Mouse (Mus musculus): ENCODE data around the gene Flot1.

The Flot1 gene

GRCm38 (mm10) chr17:35869346-35870067, 46.5 kb downstream of the Flot1 start:
- H3K9me3 ChIP-seq (ENCODE audit: low read length): no peaks in the 10 kb centered on the region
- H3K27me3 ChIP-seq (ENCODE audit: insufficient read depth, low read length): peaks cover 11% of the 10 kb centered on the region
- peaks cover 47% of the 10 kb centered on the region for H3K36me3 ChIP-seq (ENCODE audit: insufficient read depth, low read length)
- peak overlapping the region; percentile 88 for H3K4me3 ChIP-seq (replicated peaks; ENCODE audit: low read length)
- peaks cover 82% of the 10 kb centered on the region for H3K4me1 ChIP-seq (replicated peaks; ENCODE audit: low read depth, low read length)
- TF ChIP-seq CTCF (conservative IDR thresholded peaks at IDR 0.05; ENCODE audit: low read length): no peak
- TF ChIP-seq NANOG (IDR thresholded peaks at IDR 0.05; ENCODE audit: borderline replicate concordance, low read length): no peak
- no peak for TF ChIP-seq POU5F1 (IDR thresholded peaks at IDR 0.05; ENCODE audit: borderline replicate concordance, low read length)

DNA sequence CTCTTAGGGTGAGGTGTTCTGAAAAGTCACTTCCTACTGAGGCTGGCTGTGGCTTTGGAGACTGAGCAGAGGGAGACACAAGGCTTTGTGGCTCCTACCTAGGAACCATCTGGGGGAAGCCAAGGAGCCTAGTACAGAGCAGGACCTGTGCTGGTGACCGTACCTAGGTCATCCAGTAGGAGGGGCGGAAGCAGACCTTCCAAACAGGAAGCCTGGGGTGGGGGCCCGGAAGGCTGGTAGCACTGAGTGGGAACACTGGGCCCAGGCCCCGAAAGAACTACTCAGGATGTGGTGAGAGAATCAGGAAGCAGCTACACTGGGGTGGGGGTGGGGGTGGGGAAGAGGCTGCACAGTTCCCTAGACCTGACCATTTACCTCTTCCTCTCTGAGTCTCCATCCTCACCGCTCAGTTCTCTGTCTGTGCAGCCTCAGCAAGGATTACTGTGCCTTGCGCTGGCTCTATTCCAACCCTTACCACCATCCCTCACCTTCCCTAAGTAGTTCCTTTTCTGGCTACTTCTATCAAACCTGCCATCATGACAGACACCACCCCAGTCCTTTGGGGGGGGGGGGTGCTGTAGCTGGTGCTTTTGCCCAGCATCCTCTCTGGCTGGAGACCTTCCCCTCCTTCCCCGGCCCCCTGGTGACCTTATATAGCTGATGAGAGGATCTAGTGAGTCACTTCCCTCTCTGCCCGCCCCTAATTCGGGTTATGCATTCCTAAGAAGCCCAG, 47.3 kb downstream of the Flot1 start:
- Histone ChIP-seq H3K36me3 (ENCODE audit: insufficient read depth, low read length) (peaks cover 55% of the 10 kb centered on the region), H3K4me1 (replicated peaks; ENCODE audit: low read depth, low read length) (peaks cover 81% of the 10 kb centered on the region), H3K27me3 (ENCODE audit: insufficient read depth, low read length) (peaks cover 11% of the 10 kb centered on the region), H3K4me3 (replicated peaks; ENCODE audit: low read length) (peak overlapping the region; percentile 88), H3K9me3 (ENCODE audit: low read length) (no peaks in the 10 kb centered on the region)
- TF ChIP-seq CTCF (conservative IDR thresholded peaks at IDR 0.05; ENCODE audit: low read length) (no peak), POU5F1 (IDR thresholded peaks at IDR 0.05; ENCODE audit: borderline replicate concordance, low read length) (no peak)

GRCm38 (mm10) chr17:35870884-35871696, 48.1 kb downstream of the Flot1 start:
- peak; percentile 85 for TF ChIP-seq CTCF (conservative IDR thresholded peaks at IDR 0.05; ENCODE audit: low read length)
- no peak for TF ChIP-seq POU5F1 (IDR thresholded peaks at IDR 0.05; ENCODE audit: borderline replicate concordance, low read length)
- Histone ChIP-seq H3K36me3 (ENCODE audit: insufficient read depth, low read length) (peaks cover 59% of the 10 kb centered on the region), H3K4me1 (replicated peaks; ENCODE audit: low read depth, low read length) (peaks cover 81% of the 10 kb centered on the region), H3K27me3 (ENCODE audit: insufficient read depth, low read length) (peaks cover 11% of the 10 kb centered on the region), H3K4me3 (replicated peaks; ENCODE audit: low read length) (peak overlapping the region; percentile 88), H3K9me3 (ENCODE audit: low read length) (no peaks in the 10 kb centered on the region)

GRCm38 (mm10) chr17:35873774-35874519, 50.9 kb downstream of the Flot1 start:
- peak; percentile 64 for TF ChIP-seq CTCF (conservative IDR thresholded peaks at IDR 0.05; ENCODE audit: low read length)
- TF ChIP-seq POU5F1 (IDR thresholded peaks at IDR 0.05; ENCODE audit: borderline replicate concordance, low read length): no peak
- Histone ChIP-seq H3K9me3 (ENCODE audit: low read length) (no peaks in the 10 kb centered on the region), H3K4me3 (replicated peaks; ENCODE audit: low read length) (no peak overlapping the region)

DNA sequence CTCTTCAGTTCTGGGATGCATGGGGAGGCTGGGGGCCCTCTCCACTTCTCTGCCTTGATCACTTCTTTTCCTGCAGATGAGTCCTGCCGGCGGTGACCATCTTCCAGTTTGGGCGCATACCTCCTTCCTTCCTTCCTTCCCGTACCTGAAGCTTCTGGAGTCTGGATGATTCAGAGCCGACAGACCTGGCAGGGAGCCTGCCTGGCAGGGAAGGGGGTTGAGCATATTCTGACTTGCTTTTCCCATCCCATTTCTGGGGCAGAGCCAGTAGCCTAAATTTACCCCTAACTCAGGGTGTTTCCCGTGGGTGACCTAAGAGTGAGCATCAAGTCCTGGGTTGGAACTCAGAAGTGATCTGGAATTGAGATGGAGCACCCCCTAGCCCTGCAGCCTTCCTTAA, 51.7 kb downstream of the Flot1 start:
- H3K27me3 ChIP-seq (ENCODE audit: insufficient read depth, low read length): no peaks in the 10 kb centered on the region
- H3K36me3 ChIP-seq (ENCODE audit: insufficient read depth, low read length): peaks cover 47% of the 10 kb centered on the region
- H3K4me1 ChIP-seq (replicated peaks; ENCODE audit: low read depth, low read length): peaks cover 51% of the 10 kb centered on the region
- TF ChIP-seq CTCF (conservative IDR thresholded peaks at IDR 0.05; ENCODE audit: low read length) (no peak), POU5F1 (IDR thresholded peaks at IDR 0.05; ENCODE audit: borderline replicate concordance, low read length) (no peak), NANOG (IDR thresholded peaks at IDR 0.05; ENCODE audit: borderline replicate concordance, low read length) (no peak)
- no peak overlapping the region for H3K4me3 ChIP-seq (replicated peaks; ENCODE audit: low read length)
- H3K9me3 ChIP-seq (ENCODE audit: low read length): no peaks in the 10 kb centered on the region

More at GRCm38 (mm10) chr17:35873774-35874519, 50.9 kb downstream of the Flot1 start:
- Histone ChIP-seq H3K4me1 (replicated peaks; ENCODE audit: low read depth, low read length) (peaks cover 58% of the 10 kb centered on the region), H3K36me3 (ENCODE audit: insufficient read depth, low read length) (peaks cover 47% of the 10 kb centered on the region), H3K27me3 (ENCODE audit: insufficient read depth, low read length) (no peaks in the 10 kb centered on the region)

GRCm38 (mm10) chr17:35879245-35880057, 56.4 kb downstream of the Flot1 start, which contains the start of gene Dhx16:
Gene Dhx16, plus strand, starts transcription at chr17:35879819.
- Histone ChIP-seq H3K4me3 (replicated peaks; ENCODE audit: low read length) (peak within 1 kb of the TSS; percentile 100), H3K4me1 (replicated peaks; ENCODE audit: low read depth, low read length) (peaks cover 49% of the 10 kb centered on the region), H3K9me3 (ENCODE audit: low read length) (no peaks in the 10 kb centered on the region), H3K27me3 (ENCODE audit: insufficient read depth, low read length) (no peaks in the 10 kb centered on the region), H3K36me3 (ENCODE audit: insufficient read depth, low read length) (peaks cover 50% of the 10 kb centered on the region)
- TF ChIP-seq CTCF (conservative IDR thresholded peaks at IDR 0.05; ENCODE audit: low read length) (peak; percentile 53), NANOG (IDR thresholded peaks at IDR 0.05; ENCODE audit: borderline replicate concordance, low read length) (no peak)

Data from E14TG2a.4 (cell line).